Mouse (Mus musculus) heart, adult 2 months (tissue): ENCODE data around the gene Usf1. TPM values are rescaled to one million over a fixed set of nuclear protein-coding genes. Genes with fewer than 3 reads are reported as not detected.
A peak's percentile ranks its signal among the peaks of the same experiment; 100 is the strongest.

ENCODE experiments used
- DNase-seq, 2 experiments: peaks; one replicate each; pipeline ENCODE4 v3.0.0; 2021
- H3K27ac ChIP-seq: fragments of 200-600 bp; 2 replicates; pipeline ENCODE4 v1.8.1; 2022
- H3K27me3 ChIP-seq: fragments of 200-500 bp; 2 replicates; pipeline ENCODE4 v1.6.1; 2012; ENCODE audit warnings: mild to moderate bottlenecking, low read length, inconsistent platforms, mixed read lengths; ENCODE audit not compliant: control insufficient read depth, insufficient read depth
- H3K36me3 ChIP-seq: fragments of 200-500 bp; 2 replicates; pipeline ENCODE4 v1.6.1; 2012; ENCODE audit warnings: low read length, inconsistent platforms; ENCODE audit not compliant: control insufficient read depth, insufficient read depth
- H3K4me1 ChIP-seq: fragments of 200-500 bp; 2 replicates; pipeline ENCODE4 v1.6.1; 2011; ENCODE audit warnings: low read length; ENCODE audit not compliant: control insufficient read depth, insufficient read depth
- H3K4me3 ChIP-seq: fragments of 200-600 bp; 2 replicates; pipeline ENCODE4 v1.8.1; 2022
- H3K79me2 ChIP-seq: fragments of 200-500 bp; replicated peaks from 2 replicates; pipeline ENCODE4 v1.6.1; 2012; ENCODE audit warnings: mild to moderate bottlenecking, inconsistent platforms, low read length, moderate library complexity, mixed read lengths; ENCODE audit not compliant: control insufficient read depth, insufficient read depth
- H3K9ac ChIP-seq: fragments of 200-500 bp; 2 replicates; pipeline ENCODE4 v1.6.1; 2012; ENCODE audit warnings: low read depth, mild to moderate bottlenecking, control low read depth, inconsistent platforms, low read length, mixed read lengths
- CTCF ChIP-seq: fragments of 200-600 bp; IDR thresholded peaks from 2 replicates; pipeline ENCODE4 v1.8.1; 2022; ENCODE audit warnings: antibody characterized with exemption, mild to moderate bottlenecking, moderate library complexity
- EP300 ChIP-seq: fragments of 200-500 bp; IDR thresholded peaks from 2 replicates; pipeline ENCODE4 v1.6.1; 2011; ENCODE audit warnings: low read depth, low read length, control low read depth; ENCODE audit not compliant: insufficient read depth
- POLR2A ChIP-seq: fragments of 200-500 bp; IDR thresholded peaks from 2 replicates; pipeline ENCODE4 v1.6.1; 2011; ENCODE audit warnings: mild to moderate bottlenecking, low read depth, low read length, control low read depth; ENCODE audit not compliant: insufficient read depth
- WGBS: fragments of 180-500 bp; shearing (Covaris S2); methylation state at CpG from one replicate; pipeline ENCODE4 v1.1.7; 2018; 5-methylcytosine and 5-hydroxymethylcytosine counted together
- intact Hi-C: fragments of 180-260 bp; cut with DNase I; formaldehyde crosslinking; loops from one replicate; pipeline ENCODE4 v1.15.1; 2025
- polyA plus RNA-seq: library from polyadenylated mRNA; depleted of rRNA; stranded (reverse); fragments of >200 nt; gene quantifications from 2 replicates; pipeline ENCODE4 v1.2.3, GENCODE M21; 2012
- total RNA-seq, 2 experiments: library from RNA; stranded (reverse); gene quantifications; 2 replicates each; pipeline ENCODE4 v1.2.3; 2021

The Usf1 gene
- total and polyA plus RNA-seq, 3 experiments, result 38.4 to 47.8 (median 46.6) TPM

GRCm38 (mm10) chr1:171378298-171378697 is 32.8 kb upstream of the Usf1 start:
- H3K9ac ChIP-seq, result no peak overlapping the region
- no peak for TF ChIP-seq EP300
- TF ChIP-seq CTCF, result no peak
- TF ChIP-seq POLR2A, result no peak
- H3K4me3 ChIP-seq, result no peak overlapping the region
- H3K27ac ChIP-seq, result no peak overlapping the region
- WGBS, result 54% methylated on average over 6 of the region's 6 CpGs
- no peaks in the 10 kb centered on the region; the same call in 1 of the 2 replicates for H3K27me3 ChIP-seq
- H3K79me2 ChIP-seq, result no peaks in the 10 kb centered on the region
- intact Hi-C loops, result no loop called here
- H3K36me3 ChIP-seq, result no peaks in the 10 kb centered on the region
- no peak for DNase-seq
- peaks cover 2% of the 10 kb centered on the region; the same call in 1 of the 2 replicates for H3K4me1 ChIP-seq

- intact Hi-C loops, result no loop called here
- no peaks in the 10 kb centered on the region for H3K79me2 ChIP-seq
- TF ChIP-seq CTCF (peak; percentile 82), EP300 (0 out of 2 replicates have a peak, but pooled peaks have one; percentile 13), POLR2A (no peak)
- H3K27me3 ChIP-seq, result no peaks in the 10 kb centered on the region; the same call in 1 of the 2 replicates
- no peaks in the 10 kb centered on the region for H3K36me3 ChIP-seq
- H3K9ac ChIP-seq, result no peak overlapping the region
- peak; percentile 81 to 82 for DNase-seq
- no peak overlapping the region for H3K27ac ChIP-seq
- H3K4me3 ChIP-seq, result no peak overlapping the region
- H3K4me1 ChIP-seq, result peaks cover 2% of the 10 kb centered on the region; the same call in 1 of the 2 replicates
- WGBS, result 4% methylated on average over 31 of the region's 31 CpGs
Observed at GRCm38 (mm10) chr1:171379935-171380599, 31.0 kb upstream of the Usf1 start.

- intact Hi-C loops, result no loop called here
- Histone ChIP-seq H3K27me3 (no peaks in the 10 kb centered on the region; the same call in 1 of the 2 replicates), H3K36me3 (no peaks in the 10 kb centered on the region), H3K27ac (no peak overlapping the region), H3K4me1 (peaks cover 2% of the 10 kb centered on the region; the same call in 1 of the 2 replicates), H3K4me3 (no peak overlapping the region), H3K9ac (no peak overlapping the region), H3K79me2 (no peaks in the 10 kb centered on the region)
- TF ChIP-seq CTCF (peak; percentile 27; the same call in 1 of the 2 replicates), EP300 (no peak), POLR2A (no peak)
- no peak for DNase-seq
- 86% methylated on average over 11 of the region's 11 CpGs for WGBS
Observed at GRCm38 (mm10) chr1:171382096-171382620, 29.0 kb upstream of the Usf1 start.

GRCm38 (mm10) chr1:171384361-171384760 is 26.8 kb upstream of the Usf1 start:
- Histone ChIP-seq H3K27ac (no peak overlapping the region), H3K9ac (no peak overlapping the region), H3K79me2 (no peaks in the 10 kb centered on the region), H3K36me3 (no peaks in the 10 kb centered on the region), H3K27me3 (no peaks in the 10 kb centered on the region; the same call in 1 of the 2 replicates), H3K4me3 (no peak overlapping the region), H3K4me1 (peaks cover 2% of the 10 kb centered on the region; the same call in 1 of the 2 replicates)
- intact Hi-C loops, result no loop called here
- WGBS, result 61% methylated on average over 9 of the region's 9 CpGs
- TF ChIP-seq POLR2A (no peak), EP300 (no peak), CTCF (no peak)
- DNase-seq, result no peak

- WGBS, result 61% methylated on average over 9 of the region's 9 CpGs
- H3K79me2 ChIP-seq, result no peaks in the 10 kb centered on the region
Observed at GRCm38 (mm10) chr1:171385171-171385570, 25.9 kb upstream of the Usf1 start.

GRCm38 (mm10) chr1:171387099-171387498 is 24.0 kb upstream of the Usf1 start:
- Histone ChIP-seq H3K4me1 (no peaks in the 10 kb centered on the region), H3K27ac (no peak overlapping the region), H3K27me3 (no peaks in the 10 kb centered on the region; the same call in 1 of the 2 replicates), H3K4me3 (no peak overlapping the region), H3K36me3 (no peaks in the 10 kb centered on the region), H3K9ac (no peak overlapping the region), H3K79me2 (no peaks in the 10 kb centered on the region)
- DNase-seq, result no peak
- TF ChIP-seq EP300 (no peak), CTCF (peak; percentile 28; the same call in 1 of the 2 replicates)
- 49% methylated on average over 6 of the region's 6 CpGs for WGBS
- intact Hi-C loops, result no loop called here

More at GRCm38 (mm10) chr1:171385171-171385570, 25.9 kb upstream of the Usf1 start:
- TF ChIP-seq EP300 (no peak), CTCF (0 out of 2 replicates have a peak, but pooled peaks have one; percentile 3)
- H3K36me3 ChIP-seq, result no peaks in the 10 kb centered on the region
- H3K9ac ChIP-seq, result no peak overlapping the region
- peaks cover 2% of the 10 kb centered on the region; the same call in 1 of the 2 replicates for H3K4me1 ChIP-seq
- no peak overlapping the region for H3K27ac ChIP-seq
- no peak overlapping the region for H3K4me3 ChIP-seq
- intact Hi-C loops, result no loop called here
- DNase-seq, result no peak
- H3K27me3 ChIP-seq, result no peaks in the 10 kb centered on the region; the same call in 1 of the 2 replicates
